Mouse (Mus musculus) heart, adult 2 months (tissue): Measurements from ENCODE around the gene Jmy.

ENCODE experiments used
- CTCF ChIP-seq: fragments of 200-600 bp; IDR thresholded peaks from 2 replicates; pipeline ENCODE4 v1.8.1; 2022; ENCODE audit warnings: antibody characterized with exemption, mild to moderate bottlenecking, moderate library complexity
- EP300 ChIP-seq: fragments of 200-500 bp; IDR thresholded peaks from 2 replicates; pipeline ENCODE4 v1.6.1; 2011; ENCODE audit warnings: low read depth, low read length, control low read depth; ENCODE audit not compliant: insufficient read depth

GRCm38 (mm10) chr13:93544274-93544673, 44.7 kb upstream of the Jmy start:
- no peak for TF ChIP-seq CTCF
- no peak for TF ChIP-seq EP300
